In genomic region chr17:80179959-80180358, GRCm38 (mm10) we compare ENCODE assay signal across 8 mouse cellular contexts. TPM values are rescaled to one million over a fixed set of nuclear protein-coding genes. Genes with fewer than 3 reads are reported as not detected.
DNase-seq lines count a peak whose midpoint lies in the region; ATAC-seq lines count a peak whose summit lies in the region.

No protein-coding gene starts in this region.

- H3K9me3 ChIP-seq in hindbrain, embryonic 14.5 days (ENCODE audit: control insufficient read depth, low read length): no peaks in the 10 kb centered on the region

- peak; percentile 90 for ATAC-seq in hindbrain, embryonic 14.5 days (ENCODE audit: low FRiP score)

- H3K27me3 ChIP-seq in hindbrain, embryonic 14.5 days (ENCODE audit: control insufficient read depth, insufficient read depth, low read length): no peaks in the 10 kb centered on the region

- no peaks in the 10 kb centered on the region for H3K4me1 ChIP-seq in hindbrain, embryonic 14.5 days (replicated peaks; ENCODE audit: control insufficient read depth, insufficient read depth, low read length)

- H3K9ac ChIP-seq in hindbrain, embryonic 14.5 days: no peak overlapping the region

- H3K27ac ChIP-seq in hindbrain, embryonic 14.5 days: no peak overlapping the region

- peak; percentile 89 for DNase-seq in R1 (ENCODE audit: low read depth, low spot score)
- peak; percentile 75 to 86 for DNase-seq in cerebellum, postnatal 25 days
- peak; percentile 63 to 81 for DNase-seq in frontal cortex, postnatal 36 days (ENCODE audit: low spot score in 2 of 2)
- peak; percentile 84 for DNase-seq in hindbrain, embryonic 14.5 days (ENCODE audit: low spot score)
- peak; percentile 65 to 83 for DNase-seq in layer of hippocampus, postnatal 14 days (ENCODE audit: low spot score in 2 of 2)
- peak; percentile 83 for DNase-seq in lung, postnatal 14 days
- DNase-seq in retina, postnatal 1 day: peak; percentile 88
- peak; percentile 85 for DNase-seq in thymus, postnatal 4 days

- H3K4me2 ChIP-seq in hindbrain, embryonic 14.5 days (replicated peaks): no peak overlapping the region

- H3K36me3 ChIP-seq in hindbrain, embryonic 14.5 days (replicated peaks; ENCODE audit: control insufficient read depth, insufficient read depth): no peaks in the 10 kb centered on the region

- H3K4me3 ChIP-seq in hindbrain, embryonic 14.5 days (replicated peaks; ENCODE audit: low read length): no peak overlapping the region

- WGBS in hindbrain, embryonic 14.5 days: under 1% methylated on average over 6 of the region's 6 CpGs

RNA-seq across cellular contexts. Expression of gene Srsf7, which starts 27.1 kb away (rescaled TPM):
- 389 and 452 TPM in 2 replicates for polyA plus RNA-seq in hindbrain, embryonic 14.5 days (2014; fragmentation: Nextera tagmentation; extraction: Ambion mirVana)
- 100 to 1,000 TPM; 109 to 120 TPM for total RNA-seq in layer of hippocampus, postnatal 14 days (2021)

RNA-seq across cellular contexts. Expression of gene Ttc39d, which starts 27.3 kb away (rescaled TPM):
- 0.15 and 0.26 TPM in 2 replicates for polyA plus RNA-seq in hindbrain, embryonic 14.5 days (2014; fragmentation: Nextera tagmentation; extraction: Ambion mirVana)
- total RNA-seq in layer of hippocampus, postnatal 14 days (2021): under 1 TPM; 0.19 to 0.41 TPM

RNA-seq across cellular contexts. Expression of gene Gemin6, which starts 44.3 kb away (rescaled TPM):
- 19.4 and 20.9 TPM in 2 replicates for polyA plus RNA-seq in hindbrain, embryonic 14.5 days (2014; fragmentation: Nextera tagmentation; extraction: Ambion mirVana)
- 1 to 10 TPM; 3.9 to 4.7 TPM for total RNA-seq in layer of hippocampus, postnatal 14 days (2021)

RNA-seq across cellular contexts. Expression of gene Galm, which starts 52.7 kb away (rescaled TPM):
- polyA plus RNA-seq in hindbrain, embryonic 14.5 days (2014; fragmentation: Nextera tagmentation; extraction: Ambion mirVana): 2.2 and 2.4 TPM in 2 replicates
- total RNA-seq in layer of hippocampus, postnatal 14 days (2021): 1 to 10 TPM; 4.0 to 5.0 TPM
